Mouse (Mus musculus) brain, embryonic 14.5 days (tissue): Measurements from ENCODE around the gene Atp1a1.

ENCODE experiments used
- CTCF ChIP-seq: fragments of 200-500 bp; IDR thresholded peaks from 2 replicates; pipeline ENCODE4 v1.5.1; 2012; ENCODE audit warnings: inconsistent platforms, mild to moderate bottlenecking, moderate library complexity, borderline replicate concordance; ENCODE audit not compliant: insufficient read depth, insufficient read length; ENCODE audit errors: extremely low read depth
- POLR2A ChIP-seq: fragments of 200-500 bp; IDR thresholded peaks from 2 replicates; pipeline ENCODE4 v1.6.1; 2012; ENCODE audit warnings: mild to moderate bottlenecking, inconsistent platforms, borderline replicate concordance; ENCODE audit not compliant: poor library complexity, insufficient read depth, insufficient read length, severe bottlenecking; ENCODE audit errors: extremely low read depth

GRCm38 (mm10) chr3:101649271-101649670 is 44.8 kb upstream of the Atp1a1 start:
- no peak for TF ChIP-seq CTCF
- no peak for TF ChIP-seq POLR2A
